Mouse (Mus musculus): ENCODE measurements at regions not wholly inside any gene's neighbourhood (a gene's known extent, or its start where the extent isn't known, plus 50 kb on each side); places are given as distances from the start of the nearest gene placed in this dataset.

DNA sequence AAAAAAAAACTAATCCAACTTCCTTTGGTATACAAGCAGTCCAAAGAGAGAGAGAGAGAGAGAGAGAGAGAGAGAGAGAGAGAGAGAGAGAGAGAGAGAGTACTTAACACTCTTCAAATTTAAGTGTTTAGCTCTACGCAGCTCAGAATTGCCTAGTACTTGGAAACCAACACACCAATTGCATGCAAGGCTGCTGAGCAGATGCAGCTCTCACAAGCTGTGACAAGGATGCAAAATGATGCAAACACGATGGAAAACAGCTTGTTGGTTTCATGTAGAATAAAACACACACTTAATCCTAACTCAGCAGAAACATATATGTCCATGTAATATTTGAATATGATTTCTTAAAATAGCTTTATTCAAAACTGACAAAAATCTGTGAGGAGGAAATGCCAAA, 94.9 kb upstream of the B3gat1 start:
- dilution Hi-C loops (cut with MboI; ENCODE audit: extremely low pct_ligation_motif_present, extremely low pct_unique_long_range_greater_than_20kb, low sequenced_read_pairs) (no loop called here), in situ Hi-C loops (cut with MboI; ENCODE audit: low pct_ligation_motif_present, low pct_unique_long_range_greater_than_20kb, low sequenced_read_pairs) (no loop called here)
- no peak for TF ChIP-seq POLR2A (IDR thresholded peaks at IDR 0.05; ENCODE audit: low read depth, low read length)
- TF ChIP-seq MXI1 (IDR thresholded peaks at IDR 0.05; ENCODE audit: low read depth, low read length) = no peak
- no peak for TF ChIP-seq CHD2 (IDR thresholded peaks at IDR 0.05; ENCODE audit: low read length)
- no peak for TF ChIP-seq NELFE (IDR thresholded peaks at IDR 0.05; ENCODE audit: low read depth, low read length)
- TF ChIP-seq PAX5 (IDR thresholded peaks at IDR 0.05; ENCODE audit: low read length) = no peak
- TF ChIP-seq E2F4 (IDR thresholded peaks at IDR 0.05; ENCODE audit: insufficient replicate concordance, low read depth, low read length) = no peak
- no peak for TF ChIP-seq JUND (conservative IDR thresholded peaks at IDR 0.05; ENCODE audit: low read depth, low read length)
- no peak for TF ChIP-seq CHD1 (IDR thresholded peaks at IDR 0.05; ENCODE audit: low read depth, low read length)
- no peak for TF ChIP-seq POLR2AphosphoS2 (IDR thresholded peaks at IDR 0.05; ENCODE audit: low read depth, low read length)
- no peak overlapping the region for H3K4me2 ChIP-seq (ENCODE audit: insufficient read depth, low read depth, poor library complexity, severe bottlenecking)
- no peak overlapping the region for H3K4me3 ChIP-seq (replicated peaks in 1 of 3; ENCODE audit: low read depth in 2 of 3, low read length in 2 of 3, poor library complexity in 1 of 3)
- H3K27me3 ChIP-seq (replicated peaks) = no peaks in the 10 kb centered on the region
- no peaks in the 10 kb centered on the region for H3K36me3 ChIP-seq (replicated peaks in 1 of 2; ENCODE audit: control insufficient read depth in 1 of 2, insufficient read depth in 1 of 2, low read length in 1 of 2)
- H3K9me3 ChIP-seq (replicated peaks; ENCODE audit: low read length) = no peaks in the 10 kb centered on the region
- H3K79me2 ChIP-seq (replicated peaks; ENCODE audit: control insufficient read depth, extremely low read depth, insufficient read depth, poor library complexity, severe bottlenecking) = no peaks in the 10 kb centered on the region
- DNase-seq (ENCODE audit: extremely low read depth) = no peak
- no peak overlapping the region for H3K27ac ChIP-seq (ENCODE audit: insufficient read depth, low read depth)
- no peak overlapping the region for H3K9ac ChIP-seq (ENCODE audit: insufficient read depth, low read depth)
- H3K4me1 ChIP-seq (ENCODE audit: control insufficient read depth in 1 of 2, insufficient read depth in 2 of 2) = peaks cover 0 to 4% of the 10 kb centered on the region in 2 experiments; a peak in 1 of 4 replicates

DNA sequence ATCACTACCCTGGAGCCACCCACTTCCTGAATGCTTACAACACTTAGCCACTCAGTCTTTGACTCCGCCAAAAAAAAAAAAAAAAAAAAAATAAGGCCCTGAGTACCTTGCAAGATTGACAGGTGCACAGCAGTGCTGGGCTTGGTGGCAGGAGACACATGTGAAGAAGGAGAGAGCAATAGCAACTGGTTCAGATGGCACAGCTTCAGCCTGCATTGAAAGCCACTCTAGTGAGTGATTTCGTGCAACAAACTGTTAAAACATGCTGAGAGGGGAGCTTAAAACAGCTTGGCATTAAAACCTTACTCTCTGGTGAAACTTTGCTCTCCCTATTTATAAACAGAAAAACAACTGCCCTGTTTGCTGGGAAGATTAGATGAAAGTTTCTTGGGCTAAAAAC, 91.2 kb upstream of the B3gat1 start:
- no peak for TF ChIP-seq POLR2A (IDR thresholded peaks at IDR 0.05; ENCODE audit: low read depth, low read length)
- TF ChIP-seq MEF2A (IDR thresholded peaks at IDR 0.05; ENCODE audit: borderline replicate concordance, low read depth, low read length) = no peak
- TF ChIP-seq ZKSCAN1 (IDR thresholded peaks at IDR 0.05; ENCODE audit: borderline replicate concordance, low read depth, low read length) = no peak
- TF ChIP-seq SIN3A (IDR thresholded peaks at IDR 0.05; ENCODE audit: low read length) = no peak
- TF ChIP-seq POLR2AphosphoS2 (IDR thresholded peaks at IDR 0.05; ENCODE audit: low read depth, low read length) = no peak
- no peak for TF ChIP-seq TCF12 (IDR thresholded peaks at IDR 0.05; ENCODE audit: low read depth, low read length)
- no peak for TF ChIP-seq ELF1 (IDR thresholded peaks at IDR 0.05; ENCODE audit: low read depth, low read length)
- TF ChIP-seq SMC3 (IDR thresholded peaks at IDR 0.05; ENCODE audit: low read depth, low read length) = no peak
- no peak for TF ChIP-seq ZC3H11A (IDR thresholded peaks at IDR 0.05; ENCODE audit: low read depth, low read length)
- no peak for TF ChIP-seq USF2 (conservative IDR thresholded peaks at IDR 0.05; ENCODE audit: low read depth, low read length)
- no peak for TF ChIP-seq E2F4 (IDR thresholded peaks at IDR 0.05; ENCODE audit: insufficient replicate concordance, low read depth, low read length)
- TF ChIP-seq CTCF (conservative IDR thresholded peaks at IDR 0.05 in 1 of 2, IDR thresholded peaks at IDR 0.05 in 1 of 2; ENCODE audit: low read depth in 2 of 2, low read length in 2 of 2) = no peak
- no peak for TF ChIP-seq ETS1 (conservative IDR thresholded peaks at IDR 0.05; ENCODE audit: low read depth, low read length)
- TF ChIP-seq KAT2A (IDR thresholded peaks at IDR 0.05; ENCODE audit: insufficient replicate concordance, low read length) = no peak
- no peak for TF ChIP-seq HCFC1 (IDR thresholded peaks at IDR 0.05; ENCODE audit: low read depth, low read length)
- TF ChIP-seq USF1 (IDR thresholded peaks at IDR 0.05; ENCODE audit: low read depth, low read length) = no peak
- no peak for TF ChIP-seq ZNF384 (IDR thresholded peaks at IDR 0.05; ENCODE audit: low read depth, low read length)
- TF ChIP-seq NRF1 (IDR thresholded peaks at IDR 0.05; ENCODE audit: low read depth, low read length) = no peak
- dilution Hi-C loops (cut with MboI; ENCODE audit: extremely low pct_ligation_motif_present, extremely low pct_unique_long_range_greater_than_20kb, low sequenced_read_pairs) = no loop called here
- Histone ChIP-seq H3K4me1 (ENCODE audit: control insufficient read depth in 1 of 2, insufficient read depth in 2 of 2) (peaks cover 0 to 3% of the 10 kb centered on the region in 2 experiments; a peak in 1 of 4 replicates), H3K4me2 (ENCODE audit: insufficient read depth, low read depth, poor library complexity, severe bottlenecking) (no peak overlapping the region), H3K27ac (ENCODE audit: insufficient read depth, low read depth) (no peak overlapping the region), H3K9ac (ENCODE audit: insufficient read depth, low read depth) (no peak overlapping the region), H3K9me3 (replicated peaks; ENCODE audit: low read length) (no peaks in the 10 kb centered on the region), H3K4me3 (replicated peaks in 1 of 3; ENCODE audit: low read depth in 2 of 3, low read length in 2 of 3, poor library complexity in 1 of 3) (no peak overlapping the region), H3K27me3 (replicated peaks) (no peaks in the 10 kb centered on the region), H3K36me3 (replicated peaks in 1 of 2; ENCODE audit: control insufficient read depth in 1 of 2, insufficient read depth in 1 of 2, low read length in 1 of 2) (no peaks in the 10 kb centered on the region), H3K79me2 (replicated peaks; ENCODE audit: control insufficient read depth, extremely low read depth, insufficient read depth, poor library complexity, severe bottlenecking) (no peaks in the 10 kb centered on the region)
- no peak for DNase-seq (ENCODE audit: extremely low read depth)
- in situ Hi-C loops (cut with MboI; ENCODE audit: low pct_ligation_motif_present, low pct_unique_long_range_greater_than_20kb, low sequenced_read_pairs) = no loop called here
